Mouse (Mus musculus) C2C12 (cell line): ENCODE data around the gene Scube2. TPM values are rescaled to one million over a fixed set of nuclear protein-coding genes. Genes with fewer than 3 reads are reported as not detected.
A peak's percentile ranks its signal among the peaks of the same experiment; 100 is the strongest.

Experiments used
- H3K27me3 ChIP-seq: one replicate; pipeline ENCODE4 v1.6.1; 2011; ENCODE audit not compliant: control insufficient read depth, insufficient read depth, insufficient read length
- H3K36me3 ChIP-seq: one replicate; pipeline ENCODE4 v1.6.1; 2011; ENCODE audit not compliant: control insufficient read depth, insufficient read depth
- H3K4me3 ChIP-seq: one replicate; pipeline ENCODE4 v1.5.1; 2011; ENCODE audit warnings: mild to moderate bottlenecking, control low read depth; ENCODE audit not compliant: poor library complexity, insufficient read depth, severe bottlenecking
- H3K79me2 ChIP-seq: one replicate; pipeline ENCODE4 v1.6.1; 2011; ENCODE audit not compliant: control insufficient read depth, insufficient read depth
- H3K79me3 ChIP-seq: one replicate; pipeline ENCODE4 v1.6.1; 2011; ENCODE audit warnings: low read depth, control low read depth
- H3ac ChIP-seq: one replicate; pipeline ENCODE3; 2011; ENCODE audit warnings: low read depth; ENCODE audit not compliant: control insufficient read depth, insufficient read length
- CEBPB ChIP-seq: IDR thresholded peaks from one replicate; pipeline ENCODE4 v1.6.1; 2011; ENCODE audit warnings: low read depth, mild to moderate bottlenecking, control low read depth, moderate library complexity
- CTCF ChIP-seq: IDR thresholded peaks from one replicate; pipeline ENCODE4 v1.5.1; 2011; ENCODE audit not compliant: control insufficient read depth, insufficient read depth, insufficient read length
- FOSL1 ChIP-seq: IDR thresholded peaks from one replicate; pipeline ENCODE4 v1.8.0; 2011; ENCODE audit warnings: mild to moderate bottlenecking, low read length; ENCODE audit not compliant: poor library complexity, insufficient read depth, severe bottlenecking
- MAX ChIP-seq: IDR thresholded peaks from one replicate; pipeline ENCODE4 v1.6.1; 2011; ENCODE audit warnings: mild to moderate bottlenecking, control low read depth
- MYOD1 ChIP-seq: IDR thresholded peaks from one replicate; pipeline ENCODE4 v1.6.1; 2011; ENCODE audit warnings: low read depth; ENCODE audit not compliant: control insufficient read depth, insufficient read length
- MYOG ChIP-seq: IDR thresholded peaks from one replicate; pipeline ENCODE4 v1.6.1; 2011; ENCODE audit not compliant: control insufficient read depth, insufficient read length; ENCODE audit errors: extremely low read depth
- USF1 ChIP-seq: IDR thresholded peaks from one replicate; pipeline ENCODE4 v1.6.1; 2011; ENCODE audit warnings: low read depth, mild to moderate bottlenecking, control low read depth, moderate library complexity
- polyA plus RNA-seq: library from polyadenylated mRNA; unstranded; fragments of >200 nt; fragmentation: generic; extraction: Trizol; gene quantifications from one replicate; pipeline ENCODE4 v1.2.1, GENCODE M21; 2012; ENCODE audit warnings: missing spikeins

Gene Scube2
- polyA plus RNA-seq, 1 experiment: 0.06 TPM

DNA sequence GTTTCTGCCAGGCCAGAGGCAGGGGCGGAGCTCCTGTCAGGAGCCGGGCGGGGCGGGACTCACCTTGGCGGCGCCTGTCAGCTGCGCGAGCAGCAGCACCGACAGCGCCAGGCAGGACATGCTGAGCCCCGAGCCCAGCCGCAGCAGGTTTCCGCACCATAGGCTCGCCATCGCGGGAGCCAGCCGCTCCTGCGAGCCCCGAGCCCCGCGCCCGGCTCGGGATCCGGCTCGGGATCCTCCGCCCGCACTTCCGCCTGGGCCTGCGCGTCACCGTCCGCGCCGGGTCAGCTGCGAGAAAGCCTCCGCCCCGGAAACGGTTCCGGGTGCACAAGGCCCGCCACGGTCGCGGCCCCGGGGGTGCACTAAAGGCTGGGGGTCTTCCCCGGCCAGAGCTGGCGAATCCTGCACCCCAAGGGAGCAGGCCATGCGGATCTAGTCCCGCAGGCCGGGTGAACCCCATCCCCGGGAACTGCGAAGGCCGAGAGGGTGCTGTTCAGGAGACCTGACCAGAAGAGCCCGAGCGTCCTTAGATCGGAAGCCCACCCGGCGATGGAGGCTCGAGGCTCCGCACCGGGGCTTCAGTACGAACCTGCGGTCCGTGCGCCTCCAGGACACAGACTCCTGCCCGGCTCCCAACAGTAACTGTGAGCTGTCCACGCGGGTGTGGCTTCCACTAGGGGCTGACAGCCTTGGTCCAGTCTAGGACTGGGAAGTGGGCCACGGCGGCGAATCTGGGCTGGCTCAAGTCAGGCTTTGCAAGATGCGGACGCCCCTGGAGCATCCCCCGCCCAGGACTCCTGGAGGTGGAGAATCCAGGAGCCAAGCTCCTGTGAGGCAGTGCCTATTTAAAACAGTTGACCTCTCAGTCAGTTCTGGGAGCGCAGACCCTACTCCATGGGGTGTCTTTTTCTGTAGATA lies 113.2 kb downstream of the Scube2 start, which contains the start of gene Tmem9b:
Tmem9b (minus strand) TSS at position 868 of the 918 bp plus-strand sequence.
- H3K4me3 ChIP-seq: peak within 1 kb of the TSS; percentile 68
- H3K79me2 ChIP-seq: no peaks in the 10 kb centered on the region
- H3ac ChIP-seq: peak within 1 kb of the TSS; percentile 94
- H3K36me3 ChIP-seq: no peaks in the 10 kb centered on the region
- no peaks in the 10 kb centered on the region for H3K27me3 ChIP-seq
- TF ChIP-seq USF1 (no peak), CEBPB (no peak), MYOD1 (no peak), CTCF (no peak), MAX (no peak), FOSL1 (no peak), MYOG (no peak)
- no peaks in the 10 kb centered on the region for H3K79me3 ChIP-seq

DNA sequence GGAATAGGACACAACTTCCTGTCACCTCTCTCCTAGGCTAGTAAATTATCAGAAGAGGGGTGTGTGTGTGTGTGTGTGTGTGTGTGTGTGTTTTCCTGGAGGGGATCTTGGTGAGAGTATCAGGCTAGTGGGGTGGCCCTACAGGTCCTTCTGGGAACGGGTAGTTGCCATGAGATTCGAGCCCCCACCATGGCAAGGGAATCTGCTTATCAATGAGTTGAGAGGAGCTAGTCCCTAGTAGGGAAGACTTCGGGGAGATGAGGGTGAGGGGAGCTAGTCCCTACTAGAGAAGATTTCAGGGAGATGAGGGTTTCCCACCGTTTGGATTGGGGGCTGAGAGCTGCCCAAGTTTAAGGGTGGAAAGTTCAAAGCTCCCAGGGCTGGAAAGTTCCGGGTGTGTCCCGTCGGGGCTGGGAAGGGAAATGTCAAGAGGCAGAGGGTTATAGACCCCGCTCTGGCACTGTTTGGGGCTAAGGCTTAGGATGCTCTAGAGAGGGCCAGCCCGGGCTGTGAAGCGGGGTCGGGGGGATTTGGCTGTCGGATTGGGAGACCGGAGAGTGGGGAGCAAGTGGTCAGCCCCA lies 114.0 kb downstream of the Scube2 start:
- no peaks in the 10 kb centered on the region for H3K36me3 ChIP-seq
- peak overlapping the region; percentile 68 for H3K4me3 ChIP-seq
- no peaks in the 10 kb centered on the region for H3K79me3 ChIP-seq
- TF ChIP-seq MYOD1 (no peak), MYOG (no peak), FOSL1 (no peak)
- H3K27me3 ChIP-seq: no peaks in the 10 kb centered on the region
- H3ac ChIP-seq: peak overlapping the region; percentile 94
- H3K79me2 ChIP-seq: no peaks in the 10 kb centered on the region

Other genes starting within 250 kb of the Scube2 start
- gene St5, start 162.1 kb downstream of the Scube2 start, polyA plus RNA-seq: 28.6 TPM
- gene Akip1, start 162.0 kb downstream of the Scube2 start, polyA plus RNA-seq: 7.0 TPM
- gene BC051019, start 141.8 kb downstream of the Scube2 start, polyA plus RNA-seq: 0.35 TPM
- 0.11 TPM for gene Ascl3, start 134.0 kb downstream of the Scube2 start, polyA plus RNA-seq
- gene Tmem9b, start 112.8 kb downstream of the Scube2 start, polyA plus RNA-seq: 39.0 TPM
- gene Nrip3, start 83.7 kb downstream of the Scube2 start, polyA plus RNA-seq: not detected
- 46.2 TPM for gene Dennd5a, start 94.8 kb upstream of the Scube2 start, polyA plus RNA-seq
- gene Tmem41b, start 121.2 kb upstream of the Scube2 start, polyA plus RNA-seq: 40.5 TPM
- gene Ipo7, start 152.6 kb upstream of the Scube2 start, polyA plus RNA-seq: 29.1 TPM
- gene Zfp143, start 195.5 kb upstream of the Scube2 start, polyA plus RNA-seq: 7.5 TPM